Comparison of ENCODE assay signal across 9 mouse cellular contexts in genomic region chr12:34529165-34529545, GRCm38 (mm10).
A peak's percentile ranks its signal among the peaks of the same experiment; 100 is the strongest.
DNase-seq lines count a peak whose midpoint lies in the region; ATAC-seq lines count a peak whose summit lies in the region.
"Had no signal": no experiment of that assay in that cellular context is flagged by ENCODE, and none has a peak within 500 bp of the region (broad histone marks: within the 10 kb centered on the region; RNA-seq: fewer than 3 reads in every experiment).

No protein-coding gene starts in this region.

- ATAC-seq in forebrain, embryonic 12.5 days (ENCODE audit: low FRiP score): peak; percentile 14; the same call in 1 of the 2 replicates
- ATAC-seq in hindbrain, embryonic 16.5 days: 0 out of 2 replicates have a peak, but pooled peaks have one; percentile 40
- ATAC-seq in midbrain, embryonic 15.5 days (replicated peaks): no peak
- no peak for ATAC-seq in activated CD4-positive, CD25-positive, alpha-beta regulatory T cell, adult 4 months

- H3K4me1 ChIP-seq in forebrain, embryonic 12.5 days: peaks cover 38% of the 10 kb centered on the region
- peaks cover 3% of the 10 kb centered on the region for H3K4me1 ChIP-seq in hindbrain, embryonic 16.5 days (ENCODE audit: control insufficient read depth, insufficient read depth, low read depth, low read length)
- H3K4me1 ChIP-seq in midbrain, embryonic 15.5 days: peaks cover 28% of the 10 kb centered on the region

- no peaks in the 10 kb centered on the region for H3K27me3 ChIP-seq in forebrain, embryonic 12.5 days
- H3K27me3 ChIP-seq in hindbrain, embryonic 16.5 days (replicated peaks; ENCODE audit: control insufficient read depth, insufficient read depth, low read length): no peaks in the 10 kb centered on the region
- no peaks in the 10 kb centered on the region for H3K27me3 ChIP-seq in midbrain, embryonic 15.5 days (replicated peaks)
- H3K27me3 ChIP-seq: limb, embryonic 12.5 days had no signal

- no peak overlapping the region for H3K4me3 ChIP-seq in forebrain, embryonic 12.5 days (replicated peaks)
- H3K4me3 ChIP-seq in hindbrain, embryonic 16.5 days (ENCODE audit: low read length): no peak overlapping the region
- H3K4me3 ChIP-seq in midbrain, embryonic 15.5 days: no peak overlapping the region
- H3K4me3 ChIP-seq: limb, embryonic 12.5 days had no signal

- H3K9ac ChIP-seq in forebrain, embryonic 12.5 days: no peak overlapping the region
- H3K9ac ChIP-seq in hindbrain, embryonic 16.5 days (ENCODE audit: low read depth, low read length): peak overlapping the region; percentile 43; the same call in 1 of the 2 replicates
- 0 out of 2 replicates have a peak overlapping the region, but pooled peaks have one; percentile 7 for H3K9ac ChIP-seq in midbrain, embryonic 15.5 days
- H3K9ac ChIP-seq: limb, embryonic 12.5 days had no signal

- H3K27ac ChIP-seq in forebrain, embryonic 12.5 days: peak overlapping the region; percentile 68
- H3K27ac ChIP-seq in hindbrain, embryonic 16.5 days (ENCODE audit: low read depth, low read length): peak overlapping the region; percentile 75
- H3K27ac ChIP-seq in midbrain, embryonic 15.5 days: peak overlapping the region; percentile 64
- H3K27ac ChIP-seq: limb, embryonic 12.5 days had no signal

- no peaks in the 10 kb centered on the region for H3K36me3 ChIP-seq in forebrain, embryonic 12.5 days (replicated peaks)
- no peaks in the 10 kb centered on the region for H3K36me3 ChIP-seq in hindbrain, embryonic 16.5 days (ENCODE audit: control insufficient read depth, insufficient read depth, low read length)
- no peaks in the 10 kb centered on the region for H3K36me3 ChIP-seq in midbrain, embryonic 15.5 days (replicated peaks)
- H3K36me3 ChIP-seq: limb, embryonic 12.5 days had no signal

- H3K4me2 ChIP-seq in forebrain, embryonic 12.5 days: peak overlapping the region; percentile 54
- peak overlapping the region; percentile 55 for H3K4me2 ChIP-seq in hindbrain, embryonic 16.5 days (ENCODE audit: low read length)
- H3K4me2 ChIP-seq in midbrain, embryonic 15.5 days: peak overlapping the region; percentile 43

- no peaks in the 10 kb centered on the region for H3K9me3 ChIP-seq in forebrain, embryonic 12.5 days
- no peaks in the 10 kb centered on the region for H3K9me3 ChIP-seq in hindbrain, embryonic 16.5 days (ENCODE audit: control insufficient read depth, low read length)
- no peaks in the 10 kb centered on the region for H3K9me3 ChIP-seq in midbrain, embryonic 15.5 days
- H3K9me3 ChIP-seq: limb, embryonic 12.5 days had no signal

- 8% methylated on average over 3 of the region's 3 CpGs for WGBS in forebrain, embryonic 12.5 days
- 7% methylated on average over 3 of the region's 3 CpGs for WGBS in hindbrain, embryonic 16.5 days
- WGBS in midbrain, embryonic 15.5 days: 8% methylated on average over 3 of the region's 3 CpGs

- peak; percentile 88 for DNase-seq in right cerebral cortex, adult 18-20 months
- DNase-seq in right cerebral cortex, postnatal 14 days: no peak
- no peak for DNase-seq in testis, postnatal 14 days (ENCODE audit: low spot score)
- no peak for DNase-seq in B cell, adult 2 months

Comparison
In these comparisons a context has a peak if more than half of its experiments do, and no peak if none do; other contexts are left out.
1. ATAC-seq: peak in forebrain, embryonic 12.5 days (single experiment) and hindbrain, embryonic 16.5 days (single experiment); none in midbrain, embryonic 15.5 days (single experiment) and activated CD4-positive, CD25-positive, alpha-beta regulatory T cell, adult 4 months (single experiment).
2. Peak in every context shown above with its lines, with median percentiles within 50 percentile points of each other: H3K27ac ChIP-seq and H3K4me2 ChIP-seq.